Mouse (Mus musculus): ENCODE measurements around the gene Plg.

Gene Plg

DNA sequence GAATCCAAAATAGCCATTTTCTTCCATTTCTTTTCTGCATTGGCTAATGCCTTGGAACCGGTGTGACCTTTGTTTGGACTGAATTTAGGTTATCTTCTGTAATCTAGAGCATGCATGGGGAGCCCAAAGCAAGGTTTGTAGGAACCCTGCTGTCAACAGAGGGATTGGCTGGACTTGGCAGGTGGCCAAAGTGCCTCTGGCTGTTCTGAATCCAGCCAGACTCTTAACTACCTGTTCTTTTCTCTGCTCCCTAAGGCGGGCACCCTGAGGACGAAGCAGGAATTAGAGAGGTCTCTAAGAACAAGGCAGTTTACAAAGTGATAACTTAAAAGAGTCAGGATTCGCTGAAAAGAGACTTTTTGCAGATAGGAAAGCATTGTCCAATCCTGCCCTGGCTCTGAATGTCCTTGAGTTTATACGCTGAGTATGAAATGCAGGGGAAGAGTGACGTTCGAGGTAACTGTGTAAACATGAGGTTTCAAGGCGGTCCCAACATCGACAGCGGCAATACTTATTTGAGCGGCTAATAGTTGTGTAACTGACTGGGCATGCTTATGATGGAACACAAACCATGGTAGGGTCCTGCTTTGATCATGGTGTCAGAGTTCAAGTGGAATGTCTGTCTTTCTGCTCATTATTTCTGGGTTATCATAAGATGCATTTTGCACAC lies 74.6 kb downstream of the Plg start:
- DNase-seq (ENCODE audit: low spot score): peak; percentile 47

DNA sequence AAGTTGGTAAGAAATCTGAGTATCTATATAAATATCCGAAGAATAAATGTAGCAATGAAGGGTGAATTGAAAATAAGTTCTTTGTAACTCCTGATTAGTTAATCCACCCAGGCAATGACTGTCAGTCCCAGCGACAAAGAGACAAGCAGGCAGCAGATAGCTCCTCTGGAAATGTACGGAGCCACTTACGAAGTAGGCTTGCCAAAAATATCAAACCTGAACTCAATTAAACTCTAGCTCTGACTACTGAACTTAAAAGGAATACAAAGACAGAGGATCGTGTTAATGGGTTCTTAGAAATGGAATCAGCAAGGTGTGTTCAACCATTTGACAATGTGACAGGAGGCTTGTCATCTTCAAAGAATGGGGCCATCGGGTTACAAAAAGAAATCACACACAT lies 75.3 kb downstream of the Plg start:
- DNase-seq (ENCODE audit: low spot score): no peak

DNA sequence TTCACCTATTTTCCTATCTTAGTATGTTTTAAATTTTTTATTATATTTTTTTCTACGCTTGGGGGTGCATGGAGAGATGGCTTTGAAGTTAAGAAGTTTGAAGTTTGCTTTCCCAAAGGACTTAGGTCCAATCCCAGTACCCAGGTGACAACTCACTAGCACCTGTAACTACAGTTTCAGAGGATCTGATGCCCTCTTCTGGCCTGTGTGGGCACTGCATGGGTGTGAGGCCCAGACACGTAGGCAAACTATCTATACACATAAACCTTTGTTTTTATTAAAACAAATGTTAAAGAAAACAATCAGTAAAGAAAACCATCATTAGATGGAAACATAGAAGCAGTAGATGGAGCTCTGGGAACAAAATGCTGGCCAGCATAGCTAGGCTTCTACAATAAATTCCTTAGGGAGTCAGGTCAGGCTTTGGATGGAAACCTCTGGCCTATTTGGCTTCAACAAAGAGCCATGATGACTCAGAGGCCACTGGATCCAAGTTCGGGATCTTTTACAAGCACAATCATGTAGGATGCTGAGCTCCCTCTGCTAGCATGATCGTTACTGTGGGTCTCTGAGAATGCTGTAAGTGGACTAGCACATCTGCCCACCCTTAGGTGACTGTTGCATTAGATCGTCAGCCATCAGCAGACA lies 76.9 kb downstream of the Plg start:
- no peak for DNase-seq (ENCODE audit: low spot score)

DNA sequence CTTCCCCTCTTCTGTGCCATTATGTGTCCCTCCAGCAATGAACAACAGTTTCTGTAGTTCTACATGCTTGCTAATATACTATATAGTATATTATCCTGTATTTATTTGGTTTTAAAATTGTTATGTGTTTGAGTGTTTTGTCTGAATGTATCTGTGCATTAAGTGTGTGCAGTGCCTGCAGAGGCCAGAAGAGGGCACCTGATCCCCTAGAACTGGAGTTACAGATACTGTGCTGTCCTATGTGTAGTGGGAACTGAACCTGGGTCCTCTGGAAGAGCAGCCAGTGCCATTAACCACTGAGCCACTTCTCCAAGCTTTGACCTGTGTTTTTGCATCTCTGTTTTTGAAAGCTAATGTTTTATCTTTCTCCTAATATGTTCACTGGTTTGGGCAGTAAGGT lies 82.8 kb downstream of the Plg start:
- DNase-seq (ENCODE audit: low spot score): no peak

DNA sequence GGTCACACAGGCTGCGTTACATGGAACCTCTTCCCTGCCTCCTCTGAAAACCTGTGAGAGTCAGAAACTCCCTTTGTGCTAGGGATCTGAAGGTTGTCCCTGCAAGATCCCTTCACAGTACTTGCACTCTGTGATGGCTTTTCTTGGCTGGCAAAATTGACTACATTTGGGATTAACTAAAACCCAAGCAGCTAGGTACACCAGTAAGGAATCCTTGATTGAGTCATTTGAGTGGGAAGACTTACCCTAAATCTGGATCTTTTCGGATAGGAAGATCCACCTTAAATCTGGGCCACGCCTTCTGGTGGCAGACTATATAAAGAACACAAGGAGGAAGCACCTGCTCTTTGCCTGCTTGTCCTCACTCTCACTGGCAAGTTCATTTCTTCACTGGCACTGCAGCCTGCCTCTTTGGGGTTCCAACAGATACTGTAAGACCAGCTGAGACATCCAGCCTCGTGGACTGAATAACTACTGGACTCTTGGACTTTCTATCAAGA lies 88.1 kb downstream of the Plg start:
- no peak for DNase-seq (ENCODE audit: low spot score)

DNA sequence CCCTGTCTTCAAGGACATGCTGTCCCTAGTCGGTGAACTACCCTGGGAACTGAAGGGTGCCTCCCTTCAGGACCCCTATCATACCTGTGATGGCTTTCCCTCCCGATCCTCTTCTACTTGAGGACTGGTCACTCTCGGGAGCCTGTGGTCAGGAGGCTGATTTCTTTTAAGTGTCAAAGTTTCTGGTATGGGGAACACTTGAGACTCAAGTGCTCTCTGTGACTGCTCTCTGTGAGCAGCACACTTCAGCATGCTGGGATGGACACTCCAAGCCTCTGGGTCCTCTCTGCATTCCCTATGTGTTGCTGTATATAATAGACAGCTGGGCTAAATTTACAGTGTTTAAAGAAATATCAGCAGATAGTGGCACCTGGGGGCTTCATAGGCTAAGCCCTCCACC lies 89.2 kb downstream of the Plg start:
- no peak for DNase-seq (ENCODE audit: low spot score)

DNA sequence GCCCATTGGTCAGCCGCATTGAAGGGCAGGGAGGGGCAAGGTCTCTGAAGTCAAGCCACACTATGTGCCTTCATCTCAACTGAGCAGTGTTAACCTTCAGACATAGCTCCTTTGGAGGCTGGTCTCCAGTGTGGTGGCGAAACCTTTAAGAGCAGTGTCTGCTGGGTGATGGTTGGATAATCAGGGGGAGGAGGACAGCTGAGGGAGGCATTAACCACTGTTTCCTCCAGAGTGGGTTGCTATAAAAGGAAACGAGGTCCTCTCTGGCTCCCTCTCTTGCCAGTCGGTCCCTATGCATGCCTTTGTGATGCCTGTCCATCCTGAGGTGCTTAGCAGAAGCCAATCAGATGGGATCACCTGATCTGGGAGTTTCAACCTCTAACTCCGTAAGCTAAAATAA lies 90.3 kb downstream of the Plg start:
- no peak for DNase-seq (ENCODE audit: low spot score)
